Mouse (Mus musculus) olfactory bulb, adult 2 months (tissue): ENCODE data around the gene Tll1. TPM values are rescaled to one million over a fixed set of nuclear protein-coding genes. Genes with fewer than 3 reads are reported as not detected.

Experiments used
- H3K27ac ChIP-seq: fragments of 200-500 bp; 2 replicates; pipeline ENCODE4 v1.5.1; 2012; ENCODE audit warnings: low read depth, low read length; ENCODE audit not compliant: insufficient read depth
- H3K4me1 ChIP-seq: fragments of 200-500 bp; 2 replicates; pipeline ENCODE4 v1.6.1; 2012; ENCODE audit warnings: low read length; ENCODE audit not compliant: control insufficient read depth, insufficient read depth
- H3K4me3 ChIP-seq: fragments of 200-500 bp; 2 replicates; pipeline ENCODE4 v1.5.1; 2012; ENCODE audit warnings: mild to moderate bottlenecking, low read depth, low read length, moderate library complexity; ENCODE audit not compliant: insufficient read depth
- CTCF ChIP-seq: fragments of 200-500 bp; IDR thresholded peaks from 2 replicates; pipeline ENCODE4 v1.5.1; 2012; ENCODE audit warnings: low read depth, mild to moderate bottlenecking, low read length, moderate library complexity; ENCODE audit not compliant: insufficient read depth
- POLR2A ChIP-seq: fragments of 200-500 bp; IDR thresholded peaks from 2 replicates; pipeline ENCODE4 v1.6.1; 2012; ENCODE audit warnings: mild to moderate bottlenecking, low read depth, low read length, moderate library complexity; ENCODE audit not compliant: insufficient read depth
- WGBS: fragments of 180-500 bp; shearing (Covaris S2); methylation state at CpG from one replicate; pipeline ENCODE4 v1.1.7; 2018; 5-methylcytosine and 5-hydroxymethylcytosine counted together
- polyA plus RNA-seq: library from polyadenylated mRNA; stranded (reverse); fragments of >200 nt; gene quantifications from 2 replicates; pipeline ENCODE4 v1.2.4, GENCODE M21; 2012; ENCODE audit warnings: low replicate concordance; ENCODE audit not compliant: missing spikeins, insufficient read depth, insufficient read length

Gene Tll1
- not detected in 2 replicates for polyA plus RNA-seq

GRCm38 (mm10) chr8:64206024-64206385, at the start of gene Tll1:
TSS of gene Tll1 (minus strand) at chr8:64206271.
- under 1% methylated on average over 18 of the region's 18 CpGs for WGBS
- Histone ChIP-seq H3K4me3 (peak within 1 kb of the TSS; percentile 74), H3K4me1 (peaks cover 11% of the 10 kb centered on the region; the same call in 1 of the 2 replicates), H3K27ac (peak within 1 kb of the TSS; percentile 85)
- TF ChIP-seq CTCF (no peak), POLR2A (no peak)

- Histone ChIP-seq H3K27ac (no peak overlapping the region), H3K4me1 (no peaks in the 10 kb centered on the region), H3K4me3 (no peak overlapping the region)
- 60% methylated on average over 2 of the region's 2 CpGs for WGBS
- TF ChIP-seq CTCF (no peak), POLR2A (no peak)
Measured at GRCm38 (mm10) chr8:64238645-64239044, 32.6 kb upstream of the Tll1 start.

GRCm38 (mm10) chr8:64221600-64221999, 15.5 kb upstream of the Tll1 start:
- TF ChIP-seq CTCF, result no peak
- TF ChIP-seq POLR2A, result no peak
- WGBS, result 84% methylated on average over 3 of the region's 3 CpGs

GRCm38 (mm10) chr8:64217644-64218043, 11.6 kb upstream of the Tll1 start:
- WGBS, result 57% methylated on average over 2 of the region's 2 CpGs
- TF ChIP-seq CTCF (no peak), POLR2A (no peak)
- Histone ChIP-seq H3K4me1 (no peaks in the 10 kb centered on the region), H3K27ac (no peak overlapping the region), H3K4me3 (no peak overlapping the region)

More at GRCm38 (mm10) chr8:64221600-64221999, 15.5 kb upstream of the Tll1 start:
- Histone ChIP-seq H3K27ac (no peak overlapping the region), H3K4me3 (no peak overlapping the region), H3K4me1 (no peaks in the 10 kb centered on the region)

GRCm38 (mm10) chr8:64216252-64216651, 10.2 kb upstream of the Tll1 start:
- WGBS, result 59% methylated on average over 1 of the region's 1 CpGs
- TF ChIP-seq POLR2A, result no peak
- no peak for TF ChIP-seq CTCF

DNA sequence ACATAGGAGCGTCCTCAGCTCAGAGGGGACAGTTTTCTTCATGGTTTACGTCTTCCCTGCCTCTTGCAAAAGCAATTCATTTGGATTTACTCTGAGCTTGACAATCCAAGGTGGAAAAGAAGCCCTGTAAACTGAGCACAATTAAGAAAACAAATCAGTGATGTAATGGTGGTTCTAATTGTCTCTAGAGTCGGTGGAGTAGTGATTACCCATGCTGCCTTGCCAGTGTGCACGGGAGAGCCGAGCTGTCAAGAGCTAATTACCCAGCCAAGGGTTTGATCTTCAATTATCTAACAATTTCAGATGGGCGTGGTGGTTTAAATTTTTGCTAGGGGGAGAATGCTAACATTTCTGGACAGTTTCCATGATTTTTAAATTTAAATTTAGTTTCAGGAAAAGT, 9.3 kb upstream of the Tll1 start:
- WGBS, result 26% methylated on average over 6 of the region's 6 CpGs
- no peak overlapping the region for H3K4me3 ChIP-seq
- H3K4me1 ChIP-seq, result no peaks in the 10 kb centered on the region
- TF ChIP-seq CTCF (no peak), POLR2A (no peak)
- no peak overlapping the region for H3K27ac ChIP-seq

More at GRCm38 (mm10) chr8:64216252-64216651, 10.2 kb upstream of the Tll1 start:
- H3K27ac ChIP-seq, result no peak overlapping the region
- no peak overlapping the region for H3K4me3 ChIP-seq
- no peaks in the 10 kb centered on the region for H3K4me1 ChIP-seq

DNA sequence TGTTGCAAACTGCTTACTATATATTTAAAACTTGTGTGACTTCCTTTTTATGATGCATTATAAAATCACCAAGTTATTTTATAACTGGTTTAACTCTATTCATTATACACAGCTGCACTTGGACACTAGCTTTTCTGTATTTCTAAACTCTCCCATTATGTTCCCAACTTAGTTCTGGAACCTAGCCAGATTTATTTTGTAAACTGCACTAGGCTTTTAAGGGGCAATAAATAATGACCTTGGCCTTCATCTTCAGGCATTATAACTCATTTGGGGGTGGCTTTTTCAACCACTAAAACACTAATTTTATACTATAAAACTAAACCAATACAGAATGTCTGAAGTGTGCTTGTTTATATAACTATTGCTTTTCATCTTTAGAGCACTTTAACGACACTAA, 8.8 kb upstream of the Tll1 start:
- no peaks in the 10 kb centered on the region for H3K4me1 ChIP-seq
- no peak overlapping the region for H3K4me3 ChIP-seq
- WGBS, result 11% methylated on average over 1 of the region's 1 CpGs
- H3K27ac ChIP-seq, result no peak overlapping the region
- TF ChIP-seq CTCF (no peak), POLR2A (no peak)

- under 1% methylated on average over 12 of the region's 12 CpGs for WGBS
- peak overlapping the region; percentile 85; the same call in 1 of the 2 replicates for H3K27ac ChIP-seq
- peak overlapping the region; percentile 74 for H3K4me3 ChIP-seq
Measured at GRCm38 (mm10) chr8:64206411-64206861, 365 bp upstream of the Tll1 start.

DNA sequence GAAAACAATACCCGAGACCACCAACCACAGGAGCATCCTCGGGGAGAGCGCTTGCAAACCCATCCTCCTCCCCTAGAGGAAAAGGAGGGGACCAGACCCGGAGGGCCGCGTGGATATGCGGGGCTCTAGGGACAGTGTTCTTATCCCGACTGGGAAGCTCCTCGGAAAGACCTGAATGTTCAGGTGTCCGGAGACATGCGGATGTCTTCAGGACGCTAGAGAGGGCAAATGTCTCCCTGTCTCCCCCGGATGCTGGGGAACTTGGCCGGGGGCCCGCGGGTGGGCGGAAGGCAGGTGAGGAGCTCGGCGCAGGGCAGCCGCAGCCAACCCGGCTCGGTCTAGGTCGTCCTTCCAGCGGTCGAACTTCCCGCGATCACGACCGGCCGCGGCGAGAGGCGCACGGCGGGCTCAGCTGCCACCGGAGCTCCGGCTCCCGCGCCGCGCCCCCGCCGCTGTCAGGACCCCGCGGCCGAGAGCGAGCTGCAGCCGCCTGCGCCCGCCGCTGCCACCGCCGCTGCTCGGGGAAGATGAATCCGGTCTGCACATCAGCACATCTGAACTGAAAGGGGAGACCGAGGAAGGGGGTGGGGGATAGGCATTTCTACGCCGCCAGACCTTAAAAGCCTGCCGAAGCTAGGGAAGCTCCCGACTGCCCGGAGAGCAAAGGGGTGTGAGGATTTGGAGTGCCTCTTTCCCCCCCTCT, 599 bp downstream of the Tll1 start:
- TF ChIP-seq POLR2A, result no peak
- TF ChIP-seq CTCF, result no peak
- Histone ChIP-seq H3K4me1 (peaks cover 11% of the 10 kb centered on the region; the same call in 1 of the 2 replicates), H3K4me3 (peak overlapping the region; percentile 74), H3K27ac (peak overlapping the region; percentile 85)
- WGBS, result under 1% methylated on average over 61 of the region's 61 CpGs

More at GRCm38 (mm10) chr8:64206411-64206861, 365 bp upstream of the Tll1 start:
- peaks cover 11% of the 10 kb centered on the region; the same call in 1 of the 2 replicates for H3K4me1 ChIP-seq
- TF ChIP-seq CTCF (no peak), POLR2A (no peak)
